Mouse (Mus musculus) embryonic fibroblast, embryonic 13.5 days (primary cell): ENCODE data around the gene Elp5.

Experiments
- CTCF ChIP-seq: IDR thresholded peaks from 2 replicates; pipeline ENCODE4 v1.5.1; 2011; ENCODE audit warnings: mild to moderate bottlenecking, control low read depth, low read length, moderate library complexity, borderline replicate concordance; ENCODE audit not compliant: insufficient read depth
- POLR2A ChIP-seq: IDR thresholded peaks from 2 replicates; pipeline ENCODE4 v1.6.1; 2011; ENCODE audit warnings: low read depth, mild to moderate bottlenecking, control low read depth, low read length, moderate library complexity

- TF ChIP-seq POLR2A (no peak), CTCF (no peak)
Observed at GRCm38 (mm10) chr11:69991711-69992110, 9.4 kb upstream of the Elp5 start.
